Mouse (Mus musculus): ENCODE results near the gene Lrrc4c.

Gene Lrrc4c

DNA sequence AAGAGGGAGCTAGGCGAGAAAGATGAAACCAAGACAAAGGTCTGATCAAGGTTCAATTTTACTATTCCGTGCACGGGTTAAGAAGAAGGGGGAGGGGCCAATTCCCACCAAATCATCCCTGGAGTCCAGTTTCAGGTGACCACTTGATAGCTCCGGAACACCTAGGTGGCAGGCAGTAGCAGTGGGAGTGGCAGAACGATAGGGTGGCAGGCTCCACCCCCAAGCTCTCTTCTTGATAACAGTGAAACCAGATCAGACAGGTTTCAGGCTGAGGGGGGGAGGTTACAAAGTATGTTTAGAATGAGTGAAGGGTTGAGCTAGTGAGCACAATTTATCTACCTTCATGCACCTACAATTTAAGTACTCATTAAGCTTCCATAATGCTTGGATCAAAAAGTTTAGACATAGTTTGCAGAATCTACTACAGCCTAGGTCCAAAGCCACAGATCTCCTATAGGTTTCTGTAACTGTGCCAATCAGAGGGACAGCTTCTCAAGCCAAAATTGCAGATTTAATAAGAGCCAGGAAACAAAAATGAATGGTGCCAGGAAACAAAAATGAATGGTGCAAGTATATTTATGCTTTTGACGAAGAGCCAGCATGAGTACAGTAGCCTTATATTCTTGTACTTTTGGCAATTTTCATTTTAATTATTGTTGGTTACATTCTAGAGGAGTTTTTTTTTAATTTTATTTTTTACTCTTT lies 478.9 kb downstream of the Lrrc4c start:
- no peak for DNase-seq (ENCODE audit: low read depth in 2 of 2, low spot score in 2 of 2)

DNA sequence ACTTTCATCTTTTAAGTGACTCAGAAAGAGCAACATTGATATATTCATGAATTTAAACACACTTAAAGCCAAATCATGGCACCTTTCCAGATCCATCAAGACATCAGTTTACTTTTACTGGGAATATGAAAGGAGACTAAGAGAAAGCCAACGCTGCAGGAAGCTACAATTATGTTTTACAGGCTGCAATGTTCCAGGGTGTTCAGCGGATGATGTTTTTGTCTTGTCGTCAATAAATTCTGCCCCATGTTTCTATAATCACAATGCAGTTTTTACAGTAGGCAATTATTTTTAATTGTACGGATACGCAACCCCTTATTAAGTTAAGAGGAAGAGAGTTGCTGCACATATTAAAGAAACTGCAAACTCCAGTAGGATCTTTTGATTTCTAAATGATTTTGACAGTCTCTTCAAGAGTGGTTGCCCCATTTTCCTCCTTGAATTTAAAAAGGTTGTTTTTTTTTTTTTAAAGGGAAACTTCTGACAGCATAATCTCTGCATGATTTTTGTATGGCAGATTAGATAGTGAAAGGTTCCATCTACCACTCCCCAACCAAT lies 532.9 kb downstream of the Lrrc4c start:
- no peak for DNase-seq (ENCODE audit: low read depth in 2 of 2, low spot score in 2 of 2)

DNA sequence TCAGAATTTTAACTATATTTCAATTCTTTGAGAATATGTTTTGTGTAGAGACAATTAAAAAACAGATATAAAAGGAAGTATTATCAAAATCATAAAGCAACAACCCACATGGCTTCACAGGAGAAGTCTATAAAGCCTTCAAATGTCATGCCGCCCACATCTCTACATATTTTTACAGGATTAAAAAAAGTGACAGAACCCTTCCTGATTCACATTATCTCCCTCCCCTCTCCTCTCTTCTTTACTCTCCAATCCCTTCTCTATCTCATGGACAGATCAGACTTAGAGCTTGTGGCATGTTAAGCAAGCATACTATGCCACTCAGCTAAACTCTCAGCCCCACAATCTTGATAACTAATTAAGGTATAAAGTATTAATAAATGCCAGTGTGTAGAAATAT lies 535.8 kb downstream of the Lrrc4c start:
- DNase-seq (ENCODE audit: low read depth in 2 of 2, low spot score in 2 of 2) = no peak

GRCm38 (mm10) chr2:96876062-96876461 lies 558.1 kb downstream of the Lrrc4c start:
- DNase-seq (ENCODE audit: low read depth in 2 of 2, low spot score in 2 of 2) = no peak

DNA sequence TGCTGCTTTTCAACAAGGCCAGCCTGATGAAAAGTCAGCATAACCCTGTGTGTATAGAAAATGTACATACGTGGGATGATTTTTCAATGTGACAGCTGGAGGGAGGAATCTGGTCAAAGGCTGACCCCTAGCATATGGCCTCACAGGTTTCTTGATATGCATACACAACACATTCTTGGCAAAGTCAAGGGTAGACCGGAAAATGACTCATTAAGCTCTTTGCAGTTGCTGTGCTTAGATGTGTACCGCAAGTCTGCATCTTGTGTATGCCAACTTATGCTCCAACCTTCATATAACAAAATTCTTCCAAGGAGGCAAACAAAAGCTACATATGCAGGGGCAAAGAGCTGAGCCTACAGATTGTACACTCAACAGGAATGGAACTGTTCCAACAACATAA lies 631.6 kb downstream of the Lrrc4c start:
- no peak for DNase-seq (ENCODE audit: low read depth in 2 of 2, low spot score in 2 of 2)

GRCm38 (mm10) chr2:96999521-96999920 lies 681.6 kb downstream of the Lrrc4c start:
- DNase-seq (ENCODE audit: low read depth in 2 of 2, low spot score in 2 of 2) = no peak

DNA sequence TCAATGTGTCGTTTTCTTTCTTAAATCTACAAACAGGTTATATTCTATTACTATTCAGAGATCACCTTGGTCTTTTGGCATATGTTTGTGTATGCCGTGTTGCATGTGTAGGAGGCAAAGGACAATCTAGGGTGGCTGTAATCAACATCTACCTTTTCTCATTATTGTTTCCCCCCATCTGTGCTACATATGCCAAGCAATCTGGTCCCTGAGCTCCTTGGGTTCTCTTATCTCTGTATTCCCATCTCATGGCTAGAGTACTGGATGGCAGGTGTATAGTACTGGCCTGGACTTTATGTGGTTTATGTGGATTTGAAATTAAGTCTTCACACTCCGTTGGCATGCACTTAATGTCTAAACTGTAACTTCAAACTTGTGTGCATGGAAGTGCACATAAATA lies 700.4 kb downstream of the Lrrc4c start:
- no peak for DNase-seq (ENCODE audit: low read depth in 2 of 2, low spot score in 2 of 2)

DNA sequence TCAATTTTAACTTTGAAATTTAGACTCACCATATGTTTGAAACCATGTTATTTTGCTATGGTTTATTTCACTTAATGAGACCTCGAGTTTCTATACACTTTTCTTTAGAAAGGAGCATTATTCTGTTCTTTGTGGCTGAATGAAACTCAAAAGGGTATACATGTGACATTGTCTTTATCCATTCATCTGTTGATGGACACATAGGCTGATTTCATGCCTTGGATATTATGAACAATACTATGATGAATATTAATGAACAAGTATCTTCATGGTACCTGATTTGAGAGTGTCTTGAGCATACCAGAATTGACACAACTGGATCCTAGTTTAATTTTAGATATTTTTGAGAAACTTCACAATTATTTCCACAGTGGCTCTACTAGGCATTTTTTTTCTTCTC lies 709.0 kb downstream of the Lrrc4c start:
- DNase-seq (ENCODE audit: low read depth in 2 of 2, low spot score in 2 of 2) = no peak

- no peak for DNase-seq (ENCODE audit: low read depth in 2 of 2, low spot score in 2 of 2)
These were observed 709.6 kb downstream of the Lrrc4c start for GRCm38 (mm10) chr2:97027585-97027984.

GRCm38 (mm10) chr2:97036401-97036800 lies 718.4 kb downstream of the Lrrc4c start:
- DNase-seq (ENCODE audit: low read depth in 2 of 2, low spot score in 2 of 2) = no peak

DNA sequence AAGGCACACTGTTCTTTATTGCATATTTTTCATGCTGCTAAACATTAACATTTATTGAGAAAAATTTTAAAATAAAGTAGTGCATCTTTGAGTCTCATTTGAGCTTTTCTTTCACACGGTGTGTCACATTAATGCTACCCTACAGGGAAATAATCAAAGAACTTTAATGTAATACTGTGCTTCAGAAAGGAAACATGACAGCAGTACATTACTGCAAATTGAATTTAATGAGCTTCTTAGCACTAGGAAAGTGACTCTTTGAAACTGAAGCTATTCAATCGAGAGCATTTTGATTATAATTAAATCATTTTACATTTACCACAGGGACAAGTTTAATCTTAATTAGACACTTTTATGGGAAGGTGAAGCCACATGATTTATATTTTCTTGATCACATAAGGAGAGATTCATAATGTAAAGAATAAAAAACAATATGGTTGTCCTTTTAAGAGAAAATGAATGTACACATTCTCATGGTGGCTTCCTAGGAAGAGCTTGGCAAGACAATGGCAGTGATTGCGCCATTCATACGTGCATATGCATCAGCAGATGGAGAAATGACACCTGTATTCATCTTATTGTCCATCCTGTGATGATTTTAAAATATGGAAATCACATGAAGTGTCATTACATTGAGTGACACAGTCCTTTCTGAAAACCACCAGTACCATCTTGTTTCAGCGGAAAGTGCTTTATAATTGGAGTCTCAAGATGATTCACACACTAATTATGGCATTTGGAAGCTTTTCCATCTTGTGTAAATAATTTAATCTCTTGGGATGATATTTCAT lies 719.2 kb downstream of the Lrrc4c start:
- DNase-seq (ENCODE audit: low read depth in 2 of 2, low spot score in 2 of 2) = no peak

DNA sequence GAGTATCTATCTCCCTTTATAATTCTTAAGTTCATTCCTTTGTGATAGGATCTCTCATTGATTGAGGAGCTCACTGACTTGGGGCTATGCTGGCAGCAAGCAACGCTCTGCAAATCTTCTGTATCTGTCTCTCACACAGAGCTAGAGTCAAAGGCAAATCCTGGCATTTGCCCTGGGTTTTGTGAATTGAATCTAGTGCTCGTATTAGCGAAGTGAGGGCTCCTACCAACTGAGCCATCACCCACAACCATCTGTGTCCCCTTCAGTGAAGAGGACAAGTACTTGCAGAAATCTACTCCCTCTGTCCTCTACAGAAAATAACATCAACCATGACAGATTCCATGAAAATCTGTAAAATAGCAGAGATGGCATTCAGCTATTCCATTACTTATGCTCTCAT lies 726.0 kb downstream of the Lrrc4c start:
- DNase-seq (ENCODE audit: low read depth in 2 of 2, low spot score in 2 of 2) = no peak

- no peak for DNase-seq (ENCODE audit: low read depth in 2 of 2, low spot score in 2 of 2)
These were observed 727.7 kb downstream of the Lrrc4c start for GRCm38 (mm10) chr2:97045628-97046027.

- no peak for DNase-seq (ENCODE audit: low read depth in 2 of 2, low spot score in 2 of 2)
These were observed 762.2 kb downstream of the Lrrc4c start for GRCm38 (mm10) chr2:97080156-97080555.

GRCm38 (mm10) chr2:97097965-97098364 lies 780.0 kb downstream of the Lrrc4c start:
- no peak for DNase-seq (ENCODE audit: low read depth in 2 of 2, low spot score in 2 of 2)

GRCm38 (mm10) chr2:97103398-97104162 lies 785.6 kb downstream of the Lrrc4c start:
- DNase-seq (ENCODE audit: low read depth in 2 of 2, low spot score in 2 of 2) = no peak

- no peak for DNase-seq (ENCODE audit: low read depth in 2 of 2, low spot score in 2 of 2)
These were observed 806.3 kb downstream of the Lrrc4c start for GRCm38 (mm10) chr2:97124246-97124645.

GRCm38 (mm10) chr2:97138454-97138853 lies 820.5 kb downstream of the Lrrc4c start:
- no peak for DNase-seq (ENCODE audit: low read depth in 2 of 2, low spot score in 2 of 2)

DNA sequence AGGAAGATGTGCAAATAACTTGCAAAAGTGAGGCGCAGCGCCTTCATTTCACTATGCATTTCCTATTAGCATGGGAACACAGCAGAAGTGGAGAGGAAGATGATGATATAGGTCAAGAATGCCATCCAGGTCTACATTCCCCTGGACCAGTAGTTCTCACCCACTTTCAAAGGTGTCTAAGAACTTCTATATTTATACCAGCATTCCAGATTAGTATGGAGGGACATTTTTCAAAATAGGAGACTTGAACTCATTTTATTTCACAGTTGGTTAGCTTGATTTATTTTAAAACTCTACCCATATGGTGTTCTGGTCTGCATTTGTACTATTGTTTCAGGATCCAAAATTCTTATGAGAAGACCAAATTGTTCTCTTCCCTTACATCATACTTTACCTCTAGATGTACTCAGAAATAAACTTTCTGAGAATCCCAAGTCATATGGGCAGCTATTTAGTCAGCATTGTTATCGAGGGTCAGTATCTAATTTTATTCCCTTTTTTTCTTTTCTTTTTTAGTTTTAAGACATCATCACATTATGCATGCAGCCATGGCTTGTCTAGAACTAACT lies 833.7 kb downstream of the Lrrc4c start:
- no peak for DNase-seq (ENCODE audit: low read depth in 2 of 2, low spot score in 2 of 2)

GRCm38 (mm10) chr2:97165745-97166144 lies 847.8 kb downstream of the Lrrc4c start:
- DNase-seq (ENCODE audit: low read depth in 2 of 2, low spot score in 2 of 2) = no peak

DNA sequence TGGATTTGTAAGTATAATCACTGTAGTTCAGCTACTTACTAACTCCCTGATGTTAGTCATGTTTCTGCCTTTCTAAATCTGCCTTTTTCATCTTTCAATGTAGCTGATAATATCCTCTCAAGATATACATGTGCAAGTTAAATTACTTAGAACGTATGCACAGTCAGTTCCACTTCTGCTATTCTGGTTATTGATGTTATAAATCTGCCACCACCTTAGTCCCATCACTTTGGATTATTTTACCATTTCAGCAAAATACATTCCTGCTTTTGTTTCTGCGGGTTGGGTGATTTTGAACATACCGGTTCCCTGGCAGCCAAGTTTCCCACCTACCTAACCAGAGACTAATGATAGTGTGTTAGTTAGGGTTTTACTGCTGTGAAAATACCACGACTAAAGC lies 860.4 kb downstream of the Lrrc4c start:
- DNase-seq (ENCODE audit: low read depth in 2 of 2, low spot score in 2 of 2) = no peak
